Mouse (Mus musculus) ES-E14 (cell line): ENCODE data around the gene Klc3. TPM values are rescaled to one million over a fixed set of nuclear protein-coding genes. Genes with fewer than 3 reads are reported as not detected.
A peak's percentile ranks its signal among the peaks of the same experiment; 100 is the strongest.

ENCODE experiments used
- DNase-seq: peaks from one replicate; pipeline ENCODE4 v3.0.0-alpha.2; 2013; ENCODE audit warnings: low read depth, low spot score
- H3K27ac ChIP-seq: 2 replicates; pipeline ENCODE4 v1.5.1; 2012; ENCODE audit warnings: low read depth, mild to moderate bottlenecking, low read length, moderate library complexity, mixed read lengths; ENCODE audit not compliant: poor library complexity, insufficient read depth, severe bottlenecking
- H3K36me3 ChIP-seq: 2 replicates; pipeline ENCODE4 v1.6.1; 2012; ENCODE audit warnings: mild to moderate bottlenecking, low read length, moderate library complexity, mixed read lengths; ENCODE audit not compliant: control insufficient read depth, poor library complexity, insufficient read depth, severe bottlenecking
- H3K4me1 ChIP-seq, 2 experiments: fragments of 150-350 bp in 1 of 2; sonication (generic) in 1 of 2; 2 replicates each; pipeline ENCODE4 v1.6.1; 2012; ENCODE audit warnings: low read length in 2 of 2, mild to moderate bottlenecking in 1 of 2, mixed read lengths in 1 of 2; ENCODE audit not compliant: control insufficient read depth in 2 of 2, insufficient read depth in 2 of 2, poor library complexity in 1 of 2
- H3K4me3 ChIP-seq, 2 experiments: fragments of 150-350 bp in 1 of 2; sonication (generic) in 1 of 2; 2 replicates each; pipeline ENCODE4 v1.5.1; 2012; ENCODE audit warnings: low read length in 2 of 2, low read depth in 1 of 2, mild to moderate bottlenecking in 1 of 2, mixed read lengths in 1 of 2; ENCODE audit not compliant: insufficient read depth in 1 of 2, poor library complexity in 1 of 2, severe bottlenecking in 1 of 2
- H3K9ac ChIP-seq: 2 replicates; pipeline ENCODE4 v1.6.1; 2012; ENCODE audit warnings: low read depth, mild to moderate bottlenecking, low read length, mixed read lengths; ENCODE audit not compliant: poor library complexity, insufficient read depth, severe bottlenecking
- H3K9me3 ChIP-seq: fragments of 150-350 bp; sonication (generic); 2 replicates; pipeline ENCODE4 v1.6.1; 2012; ENCODE audit warnings: low read depth, mild to moderate bottlenecking, low read length; ENCODE audit not compliant: control insufficient read depth, insufficient read depth
- CHD2 ChIP-seq: IDR thresholded peaks from 2 replicates; pipeline ENCODE4 v1.6.1; 2014; ENCODE audit warnings: mild to moderate bottlenecking, low read depth, low read length, inconsistent platforms
- HCFC1 ChIP-seq: IDR thresholded peaks from 2 replicates; pipeline ENCODE4 v1.6.1; 2012; ENCODE audit warnings: low read length, inconsistent platforms, borderline replicate concordance; ENCODE audit not compliant: insufficient read depth
- MAFK ChIP-seq: IDR thresholded peaks from 2 replicates; pipeline ENCODE4 v1.6.1; 2014; ENCODE audit warnings: mild to moderate bottlenecking, low read depth, low read length, inconsistent platforms; ENCODE audit not compliant: insufficient read depth
- ZC3H11A ChIP-seq: IDR thresholded peaks from 2 replicates; pipeline ENCODE4 v1.6.1; 2012; ENCODE audit warnings: low read depth, mild to moderate bottlenecking, inconsistent platforms, low read length, borderline replicate concordance
- ZNF384 ChIP-seq: IDR thresholded peaks from 2 replicates; pipeline ENCODE4 v1.6.1; 2012; ENCODE audit warnings: low read depth, low read length, inconsistent platforms
- in situ Hi-C, 2 experiments: fragments of 600-800 bp; cut with MboI; formaldehyde crosslinking; loops; one replicate each; pipeline ENCODE4 v1.15.1; 2025; ENCODE audit warnings: low sequenced_read_pairs in 2 of 2, inconsistent platforms in 1 of 2; ENCODE audit not compliant: unreplicated experiment in 2 of 2
- total RNA-seq: library from RNA; depleted of rRNA; stranded (reverse); fragments of 300-350 nt; gene quantifications from 2 replicates; pipeline ENCODE4 v1.2.3, GENCODE M21; 2012

Gene Klc3
- total RNA-seq, 1 experiment: 10.1 TPM

DNA sequence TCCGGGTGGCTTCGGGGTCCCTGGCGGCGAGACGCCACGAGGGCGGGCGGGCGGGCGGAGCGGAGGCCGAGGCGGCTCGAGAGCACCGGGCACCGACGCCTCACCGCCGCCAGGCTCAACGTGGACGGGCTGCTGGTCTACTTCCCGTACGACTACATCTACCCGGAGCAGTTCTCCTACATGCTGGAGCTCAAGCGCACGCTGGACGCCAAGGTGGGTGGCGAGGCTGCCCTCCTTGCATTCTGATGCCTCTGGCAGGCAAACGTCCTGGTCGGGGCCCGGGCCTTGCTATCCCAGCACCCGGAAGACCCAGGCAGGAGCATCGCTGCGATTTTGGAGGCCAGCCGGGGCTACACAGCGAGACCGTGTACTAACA is 21.8 kb downstream of the Klc3 start:
- TF ChIP-seq CHD2 (no peak), ZC3H11A (no peak), MAFK (no peak), HCFC1 (no peak), ZNF384 (no peak)
- Histone ChIP-seq H3K27ac (no peak overlapping the region), H3K36me3 (peaks cover 25% of the 10 kb centered on the region), H3K4me3 (peak overlapping the region; percentile 87 to 91), H3K9ac (peak overlapping the region; percentile 90), H3K4me1 (peaks cover 0 to 2% of the 10 kb centered on the region in 2 experiments; a peak in 1 of 4 replicates), H3K9me3 (no peaks in the 10 kb centered on the region)
- DNase-seq: no peak
- in situ Hi-C loops: no loop called here

GRCm38 (mm10) chr7:19381377-19382165 is 22.3 kb downstream of the Klc3 start, which contains the start of gene Ercc2:
Ercc2 (plus strand) TSS chr7:19382010.
- in situ Hi-C loops: no loop called here
- peaks cover 19% of the 10 kb centered on the region for H3K36me3 ChIP-seq
- no peak within 1 kb of the TSS for H3K27ac ChIP-seq

GRCm38 (mm10) chr7:19378049-19378448 is 25.9 kb downstream of the Klc3 start:
- H3K9ac ChIP-seq: 0 out of 2 replicates have a peak overlapping the region, but pooled peaks have one; percentile 12
- no peak for DNase-seq
- in situ Hi-C loops: no loop called here
- H3K36me3 ChIP-seq: no peaks in the 10 kb centered on the region; the same call in 1 of the 2 replicates
- peak overlapping the region; percentile 43 to 48 for H3K4me3 ChIP-seq
- no peak overlapping the region for H3K27ac ChIP-seq
- peaks cover 0 to 7% of the 10 kb centered on the region in 2 experiments; a peak in 1 of 4 replicates for H3K4me1 ChIP-seq
- TF ChIP-seq ZC3H11A (no peak), CHD2 (no peak), ZNF384 (no peak), HCFC1 (no peak), MAFK (no peak)
- H3K9me3 ChIP-seq: no peaks in the 10 kb centered on the region

More at GRCm38 (mm10) chr7:19381377-19382165, 22.3 kb downstream of the Klc3 start, which contains the start of gene Ercc2:
- H3K4me1 ChIP-seq: no peaks in the 10 kb centered on the region
- no peaks in the 10 kb centered on the region for H3K9me3 ChIP-seq
- DNase-seq: peak; percentile 100
- H3K4me3 ChIP-seq: peak within 1 kb of the TSS; percentile 87 to 91
- TF ChIP-seq MAFK (no peak), ZNF384 (no peak), HCFC1 (peak; percentile 84), CHD2 (0 out of 2 replicates have a peak, but pooled peaks have one; percentile 10), ZC3H11A (no peak)
- peak within 1 kb of the TSS; percentile 90 for H3K9ac ChIP-seq

GRCm38 (mm10) chr7:19376019-19376418 is 27.9 kb downstream of the Klc3 start:
- H3K36me3 ChIP-seq: no peaks in the 10 kb centered on the region; the same call in 1 of the 2 replicates
- no peaks in the 10 kb centered on the region for H3K9me3 ChIP-seq
- H3K4me1 ChIP-seq: peaks cover 0 to 7% of the 10 kb centered on the region in 2 experiments; a peak in 1 of 4 replicates
- no peak overlapping the region for H3K9ac ChIP-seq
- no peak for TF ChIP-seq MAFK
- TF ChIP-seq ZC3H11A: no peak
- no peak for TF ChIP-seq ZNF384
- no peak for TF ChIP-seq HCFC1
- no peak for TF ChIP-seq CHD2
- H3K4me3 ChIP-seq: no peak overlapping the region; a peak in 1 of 4 replicates
- DNase-seq: no peak
- in situ Hi-C loops: no loop called here
- no peak overlapping the region for H3K27ac ChIP-seq
